14 mouse cellular contexts compared by ENCODE assay signal in the genomic region with DNA sequence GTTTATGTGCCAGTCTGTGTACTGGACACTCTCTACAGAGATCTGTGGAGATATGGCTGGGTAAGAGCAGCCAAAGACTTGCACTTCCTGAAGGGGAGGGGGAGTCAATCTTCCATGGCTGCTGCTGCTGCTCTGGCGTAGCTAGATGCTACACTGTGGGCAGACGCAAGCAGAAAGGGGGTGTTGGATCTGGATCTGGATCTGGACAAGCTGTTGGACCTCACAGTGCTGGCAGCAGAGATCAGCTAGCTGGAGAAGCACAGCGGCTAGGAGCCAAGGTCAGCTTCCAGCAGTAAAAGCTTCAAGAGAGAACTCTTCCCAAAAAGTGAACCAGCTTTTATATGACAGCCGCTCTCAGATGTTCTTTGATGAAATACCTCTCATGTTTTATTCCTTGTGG.
A peak's percentile ranks its signal among the peaks of the same experiment; 100 is the strongest.
DNase-seq lines count a peak whose midpoint lies in the region; ATAC-seq and TF ChIP-seq lines count a peak whose summit lies in the region.
"Had no signal": no experiment of that assay in that cellular context is flagged by ENCODE, and none has a peak within 500 bp of the region (broad histone marks: within the 10 kb centered on the region; RNA-seq: fewer than 3 reads in every experiment).

No protein-coding gene starts in this region.

- H3K9me3 ChIP-seq in lung, embryonic 14.5 days (ENCODE audit: low read depth, low read length) = no peaks in the 10 kb centered on the region
- H3K9me3 ChIP-seq: embryonic facial prominence, embryonic 13.5 days; forebrain, embryonic 10.5 days; midbrain, embryonic 15.5 days had no signal

- H3K36me3 ChIP-seq in lung, embryonic 14.5 days (ENCODE audit: insufficient read depth) = no peaks in the 10 kb centered on the region
- H3K36me3 ChIP-seq: embryonic facial prominence, embryonic 13.5 days; forebrain, embryonic 10.5 days; midbrain, embryonic 15.5 days had no signal

- ATAC-seq in lung, embryonic 14.5 days (ENCODE audit: insufficient read depth) = peak; percentile 75; the same call in 1 of the 2 replicates
- ATAC-seq: hindbrain, embryonic 16.5 days; midbrain, embryonic 15.5 days had no signal

- H3K4me1 ChIP-seq in lung, embryonic 14.5 days (ENCODE audit: insufficient read depth) = no peaks in the 10 kb centered on the region
- H3K4me1 ChIP-seq: embryonic facial prominence, embryonic 13.5 days; midbrain, embryonic 15.5 days had no signal

- 60% methylated on average over 4 of the region's 4 CpGs for WGBS in lung, embryonic 14.5 days

- H3K9ac ChIP-seq in lung, embryonic 14.5 days = no peak overlapping the region
- H3K9ac ChIP-seq: embryonic facial prominence, embryonic 13.5 days; midbrain, embryonic 15.5 days had no signal

- no peak overlapping the region for H3K4me2 ChIP-seq in lung, embryonic 14.5 days
- H3K4me2 ChIP-seq: embryonic facial prominence, embryonic 13.5 days; midbrain, embryonic 15.5 days had no signal

- no peaks in the 10 kb centered on the region for H3K27me3 ChIP-seq in lung, embryonic 14.5 days (ENCODE audit: insufficient read depth, low read length)
- H3K27me3 ChIP-seq: embryonic facial prominence, embryonic 13.5 days; midbrain, embryonic 15.5 days had no signal

- H3K27ac ChIP-seq in lung, embryonic 14.5 days (ENCODE audit: low read depth) = no peak overlapping the region
- H3K27ac ChIP-seq: embryonic facial prominence, embryonic 13.5 days; forebrain, embryonic 10.5 days; macrophage; midbrain, embryonic 15.5 days had no signal

- TF ChIP-seq CTCF in lung, embryonic 14.5 days (IDR thresholded peaks at IDR 0.05; ENCODE audit: low read depth) = no peak

- peak; percentile 1 for DNase-seq in kidney, adult 9 months
- no peak for DNase-seq in kidney, adult 11 months
- DNase-seq in urinary bladder, postnatal 14 days (ENCODE audit: low spot score) = peak; percentile 55
- no peak for DNase-seq in urinary bladder, postnatal 10 days (ENCODE audit: low spot score)
- peak; percentile 38 for DNase-seq in lung, embryonic 14.5 days
- no peak for DNase-seq in frontal cortex, postnatal 25 days (ENCODE audit: low spot score in 2 of 2)
- DNase-seq in layer of hippocampus, adult 8-10 months (ENCODE audit: low spot score in 2 of 2) = no peak
- DNase-seq: adrenal gland, postnatal 25 days; thymus, postnatal 14 days had no signal

- no peak overlapping the region for H3K4me3 ChIP-seq in lung, embryonic 14.5 days (ENCODE audit: low read depth, low read length)
- H3K4me3 ChIP-seq: embryonic facial prominence, embryonic 13.5 days; forebrain, embryonic 10.5 days; midbrain, embryonic 15.5 days had no signal

Comparison
In these comparisons a context has a peak if more than half of its experiments do, and no peak if none do; other contexts are left out.
1. DNase-seq: peak in kidney, adult 9 months (single experiment), urinary bladder, postnatal 14 days (single experiment) and lung, embryonic 14.5 days (single experiment); none in kidney, adult 11 months (single experiment), urinary bladder, postnatal 10 days (single experiment), frontal cortex, postnatal 25 days (0 of 2) and layer of hippocampus, adult 8-10 months (0 of 2).